Mouse (Mus musculus) kidney, postnatal 14 days (tissue): ENCODE results near the gene Rtp4.

Experiments
- DNase-seq: peaks from one replicate; pipeline ENCODE4 v3.0.0; 2022; ENCODE audit warnings: mixed read lengths

The Rtp4 gene

DNA sequence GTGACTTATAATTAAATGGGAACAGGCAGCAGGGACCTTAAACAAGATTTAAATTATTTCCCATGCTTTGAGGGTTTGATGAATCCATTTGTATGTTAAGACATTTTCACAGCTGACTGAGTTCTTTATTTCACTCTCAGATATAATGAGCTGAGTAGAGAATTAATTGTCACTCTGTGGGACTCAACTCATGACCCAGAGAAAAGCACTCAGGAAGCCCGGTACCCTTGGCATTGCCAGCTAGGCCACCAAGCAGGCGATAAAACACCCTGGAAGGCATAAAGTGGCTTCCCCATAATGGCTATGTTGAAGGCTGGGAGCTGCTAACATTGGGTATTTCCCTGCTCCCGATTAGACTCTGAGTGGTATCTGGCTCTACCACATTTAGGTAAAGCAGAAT is 76.6 kb downstream of the Rtp4 start:
- no peak for DNase-seq

DNA sequence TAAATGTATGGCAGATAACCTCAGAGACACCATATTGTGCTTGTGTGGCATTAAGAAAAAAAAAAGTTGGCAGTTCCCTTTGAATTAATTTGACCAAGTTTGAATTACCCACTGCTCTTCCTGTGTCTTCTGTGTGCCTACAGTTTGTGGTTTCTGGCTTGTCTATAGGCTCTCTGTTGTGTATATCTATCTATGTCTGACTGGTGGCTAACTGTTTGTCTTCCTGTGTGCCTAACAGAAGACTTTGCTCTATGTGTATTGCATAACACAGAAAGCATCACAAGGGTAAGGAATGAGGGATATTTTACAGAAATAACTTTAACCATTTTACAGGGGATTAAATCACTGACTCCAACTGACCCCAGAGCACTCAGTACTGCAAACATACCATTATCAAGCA is 77.9 kb downstream of the Rtp4 start:
- no peak for DNase-seq

DNA sequence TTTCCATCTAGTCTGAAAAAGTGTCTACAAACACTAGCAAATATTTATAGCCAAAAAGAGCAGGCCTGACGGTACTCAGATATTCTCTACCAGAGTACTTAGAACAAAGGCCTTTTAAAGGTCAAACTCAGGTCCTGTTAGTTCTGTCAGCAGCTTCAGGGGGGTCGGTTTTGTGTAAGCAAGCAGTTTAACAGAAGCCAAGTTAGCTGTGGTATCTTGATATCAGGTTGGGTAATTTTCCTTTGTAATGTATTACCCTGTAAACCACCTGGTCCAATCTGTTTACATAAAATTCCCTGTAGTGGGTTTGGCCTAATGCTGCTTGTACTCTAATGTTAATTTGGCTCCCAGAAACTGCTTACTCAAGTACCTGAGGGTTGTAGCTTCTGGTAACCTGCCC is 86.1 kb downstream of the Rtp4 start:
- no peak for DNase-seq

DNA sequence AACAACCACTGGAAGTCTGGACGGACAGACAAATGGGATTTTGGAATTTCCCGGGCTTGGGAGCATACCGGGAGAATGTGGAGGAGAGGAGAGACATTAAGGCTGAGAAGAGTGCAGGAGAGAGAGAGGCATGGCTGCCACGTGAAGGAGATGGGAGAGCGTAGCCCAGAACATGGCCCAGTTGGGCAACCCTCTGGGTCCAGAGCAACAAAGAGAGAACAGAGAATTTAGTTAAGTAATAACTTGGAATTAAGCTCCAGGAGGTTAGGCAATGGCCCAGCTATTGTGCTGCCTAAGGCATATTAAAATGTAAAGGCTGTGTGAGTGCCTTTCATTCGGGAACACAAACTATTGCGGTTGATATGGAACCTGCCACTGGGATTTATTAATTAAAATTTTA is 86.6 kb downstream of the Rtp4 start:
- DNase-seq: no peak

DNA sequence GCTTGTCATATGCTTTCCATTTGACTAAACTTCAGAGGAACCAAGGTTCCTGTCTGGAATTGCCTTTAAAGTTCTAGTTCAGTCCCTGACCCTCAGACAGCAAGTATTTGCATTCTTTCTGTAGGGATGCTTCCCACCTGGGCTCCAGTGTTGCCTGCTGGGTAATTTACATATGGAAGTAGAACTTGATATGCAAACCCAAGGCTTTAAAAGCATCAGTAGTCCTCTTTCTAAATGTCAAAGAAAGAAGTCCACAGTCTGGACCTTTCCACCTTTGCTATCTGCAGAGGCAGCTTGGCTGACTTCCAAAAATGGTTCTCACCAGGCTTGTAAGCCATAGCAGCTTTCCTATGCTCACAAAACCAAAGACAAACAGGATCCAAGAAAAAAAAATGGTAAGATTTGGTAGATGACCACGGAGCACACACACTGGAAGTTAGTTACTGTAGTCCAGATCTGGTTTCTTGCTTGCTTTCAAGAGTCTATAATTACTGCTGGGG is 87.9 kb downstream of the Rtp4 start:
- peak; percentile 7 for DNase-seq

DNA sequence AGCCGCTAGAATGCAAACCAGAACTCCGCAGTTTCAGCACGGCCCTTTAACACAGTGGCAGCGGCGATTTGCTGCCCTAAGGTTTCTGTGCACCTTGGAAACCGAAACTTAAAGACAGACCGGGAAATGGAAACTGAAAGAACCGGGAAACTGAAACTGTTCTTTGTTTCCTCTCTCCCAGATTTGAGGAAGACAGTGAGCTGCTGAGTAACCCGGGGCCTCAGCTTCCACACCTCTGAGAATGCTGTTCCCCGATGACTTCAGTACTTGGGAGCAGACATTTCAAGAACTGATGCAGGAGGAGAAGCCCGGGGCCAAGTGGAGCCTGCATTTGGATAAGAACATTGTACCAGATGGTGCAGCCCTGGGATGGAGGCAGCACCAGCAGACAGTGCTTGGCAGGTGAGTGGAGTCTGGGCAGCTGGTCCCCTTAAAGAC is 89.7 kb downstream of the Rtp4 start:
- peak; percentile 52 for DNase-seq

DNA sequence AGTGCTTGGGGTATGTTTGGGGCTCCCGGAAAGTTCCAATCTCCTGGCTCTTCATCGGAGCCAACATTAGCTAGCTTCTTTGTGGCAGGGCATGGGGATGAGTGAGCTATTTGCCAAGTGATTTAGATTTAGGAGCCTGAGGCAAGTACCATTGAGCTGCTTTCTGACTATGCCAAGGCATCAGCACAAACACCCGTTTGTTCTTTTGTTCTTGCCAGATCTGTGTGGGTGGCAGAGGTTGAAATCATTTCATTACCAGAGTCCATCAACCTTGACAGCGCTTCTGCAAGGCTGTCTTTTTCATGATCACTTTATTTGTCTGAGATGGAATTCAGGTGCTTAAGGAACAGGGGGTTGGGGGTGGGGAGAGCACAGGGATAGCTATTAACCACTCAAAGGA is 104.1 kb downstream of the Rtp4 start:
- no peak for DNase-seq

DNA sequence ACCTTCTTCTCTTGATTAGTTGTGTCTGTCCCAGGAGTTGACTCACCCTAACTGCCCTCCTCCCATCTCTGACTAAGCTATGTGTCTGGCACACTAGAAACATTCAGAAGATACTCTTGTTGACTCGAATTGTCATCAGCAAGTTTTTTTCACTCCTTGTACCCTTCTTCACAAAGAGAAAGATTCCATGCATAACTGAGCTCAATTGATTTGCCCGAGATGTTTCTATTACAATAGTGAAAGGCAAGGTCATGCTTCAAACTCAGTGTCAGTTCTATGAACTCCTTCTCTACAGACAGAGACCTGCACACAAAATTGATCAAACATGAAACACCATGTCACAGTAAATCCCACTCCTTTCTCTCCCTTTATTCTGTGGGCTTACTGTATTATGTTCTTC is 111.4 kb downstream of the Rtp4 start:
- DNase-seq: no peak

DNA sequence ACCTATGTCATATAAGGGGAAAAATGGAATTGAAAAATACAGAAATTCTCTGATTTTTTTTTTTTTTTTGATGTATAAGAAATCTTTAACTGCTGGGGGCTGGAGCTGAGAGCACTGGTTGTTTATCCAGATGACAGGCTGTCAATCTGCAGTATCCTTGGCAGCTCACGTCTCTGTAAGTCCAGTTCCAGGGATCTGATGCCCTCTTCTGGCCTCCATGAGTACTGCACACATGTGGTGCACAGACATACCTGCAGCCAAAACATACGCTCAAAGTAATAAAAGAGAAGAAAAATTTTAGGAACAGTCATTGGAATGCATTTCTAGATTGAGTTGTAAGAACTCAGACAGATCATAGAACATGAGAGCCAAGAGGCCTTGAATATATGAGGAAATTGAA is 112.6 kb downstream of the Rtp4 start:
- DNase-seq: no peak

DNA sequence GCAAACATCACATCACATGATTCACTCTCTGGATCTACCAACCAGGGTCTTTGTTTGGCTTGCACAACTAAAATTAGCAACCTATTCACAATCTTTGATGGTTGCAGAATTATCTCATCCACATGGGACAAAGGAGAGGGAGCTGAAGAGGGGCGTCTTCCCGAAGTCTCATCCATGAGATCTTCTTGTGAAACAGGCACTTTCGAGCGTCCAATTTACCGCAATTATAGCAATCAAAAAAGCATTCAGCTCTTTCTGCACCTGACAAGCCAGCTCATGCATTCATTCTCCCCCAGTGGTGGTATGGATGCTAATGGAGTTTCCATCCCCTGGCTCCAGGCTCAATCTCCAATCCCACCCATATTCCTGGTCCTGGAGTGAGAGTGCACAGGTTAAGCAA is 132.9 kb downstream of the Rtp4 start:
- no peak for DNase-seq

DNA sequence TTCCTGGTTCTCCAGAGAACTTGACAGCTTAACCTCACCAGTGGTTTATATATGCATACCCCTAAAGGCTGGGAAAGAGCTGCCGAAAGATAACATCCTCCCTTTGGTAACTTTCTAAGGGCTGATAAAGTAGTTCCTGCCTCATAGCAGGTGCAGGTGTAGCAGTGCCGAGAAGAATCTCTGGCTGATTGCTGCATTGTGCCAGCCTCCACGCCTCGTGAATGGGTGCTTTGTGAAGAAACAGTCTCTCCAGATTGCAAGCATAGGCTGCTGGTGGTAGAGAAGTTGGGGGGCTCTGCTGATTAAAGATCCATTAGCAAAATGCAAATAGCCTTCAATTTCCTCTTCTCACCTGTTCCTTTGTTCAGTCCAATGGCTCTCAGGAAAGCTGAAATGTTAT is 133.4 kb downstream of the Rtp4 start:
- DNase-seq: no peak

DNA sequence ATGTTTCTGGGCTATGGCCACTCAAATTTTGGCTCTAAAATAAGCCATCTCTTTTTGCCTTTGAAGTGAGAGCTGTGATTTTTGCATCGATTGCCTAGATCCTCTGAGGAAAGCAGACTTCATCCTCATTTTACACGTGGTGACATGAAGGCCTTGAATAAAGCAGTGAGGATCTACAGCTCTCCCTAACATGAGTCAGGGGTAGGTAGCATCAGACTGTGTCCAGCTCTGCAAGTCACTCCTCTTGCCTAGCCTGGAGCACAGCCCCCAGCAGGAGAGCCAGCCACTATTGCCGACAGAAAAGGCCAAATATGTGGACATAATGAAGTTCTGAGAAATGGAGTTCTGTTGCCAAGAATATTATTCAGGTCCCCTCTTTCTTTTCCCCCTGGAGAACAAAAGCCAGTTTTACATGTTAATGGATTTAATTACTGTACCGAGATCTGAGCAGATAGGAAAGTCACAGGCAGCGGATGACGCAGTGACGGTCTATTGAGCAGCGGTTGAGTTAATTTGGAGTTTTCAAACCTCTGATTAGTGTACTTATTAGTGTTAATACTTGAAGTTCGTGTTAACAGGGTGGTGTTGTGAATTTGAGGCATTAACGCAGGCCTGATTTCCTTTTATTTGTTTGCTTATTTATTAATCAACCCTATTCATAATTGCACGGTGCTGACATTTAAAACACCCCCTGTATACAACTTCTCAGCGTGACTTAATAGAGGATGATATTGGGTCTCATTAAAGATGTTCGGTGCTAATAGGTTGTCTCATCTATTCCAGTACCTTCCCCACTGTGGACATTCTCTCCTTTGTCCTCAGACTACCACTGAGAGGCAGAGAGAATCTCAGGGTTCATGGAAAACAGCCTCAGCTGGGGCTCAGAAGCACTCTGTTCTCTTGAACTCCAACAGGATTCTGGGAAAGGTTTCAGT is 139.8 kb downstream of the Rtp4 start:
- no peak for DNase-seq
